Mouse (Mus musculus): ENCODE measurements around the gene Islr2. TPM values are rescaled to one million over a fixed set of nuclear protein-coding genes. Genes with fewer than 3 reads are reported as not detected.

Islr2 gene
- polyA plus RNA-seq, 1 experiment from 2014 or later, result not detected

DNA sequence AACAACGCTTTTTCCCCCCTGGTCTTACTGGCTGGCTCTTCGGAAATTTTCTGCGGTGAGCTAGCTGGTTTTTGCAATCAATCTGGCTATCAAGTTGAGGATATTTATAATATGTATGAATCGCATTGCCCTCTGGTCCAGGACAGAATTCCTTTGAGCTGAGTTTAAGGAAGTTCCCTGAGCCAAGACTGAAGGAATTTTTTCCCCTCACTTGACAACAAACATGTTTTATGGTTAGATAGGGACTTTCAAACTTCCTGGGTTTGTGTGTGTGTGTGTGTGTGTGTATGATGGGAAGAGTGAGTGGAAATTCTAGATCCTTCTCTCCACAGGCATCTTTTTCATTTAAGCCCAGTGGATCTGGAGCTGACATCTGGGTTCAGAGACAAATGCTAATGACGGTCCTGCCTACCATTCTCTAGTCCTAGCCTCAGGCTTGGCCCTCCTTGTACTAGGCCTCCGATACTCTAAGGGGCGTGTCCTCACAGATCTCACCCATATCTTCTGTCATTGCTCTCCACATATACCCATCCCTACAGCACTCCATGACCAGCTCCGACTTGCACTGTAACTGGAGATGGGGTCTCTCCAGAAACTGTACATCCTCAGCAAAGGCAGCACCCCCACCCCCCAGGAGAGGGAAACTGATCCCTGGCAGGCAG lies 10.5 kb upstream of the Islr2 start:
- TF ChIP-seq EP300 (IDR thresholded peaks at IDR 0.05; ENCODE audit: low read depth) (no peak), CTCF (IDR thresholded peaks at IDR 0.05; ENCODE audit: low read depth) (no peak)
- peak overlapping the region; percentile 58; the same call in 1 of the 2 replicates for H3K4me2 ChIP-seq (ENCODE audit: low read depth, low read length)
- H3K9ac ChIP-seq (replicated peaks), result no peak overlapping the region
- H3K27me3 ChIP-seq (ENCODE audit: insufficient read depth, low read length), result no peaks in the 10 kb centered on the region
- H3K36me3 ChIP-seq (replicated peaks; ENCODE audit: insufficient read depth, low read length), result peaks cover 10% of the 10 kb centered on the region
- peaks cover 21% of the 10 kb centered on the region for H3K4me1 ChIP-seq (ENCODE audit: insufficient read depth)
- ATAC-seq (peak; percentile 39; the same call in 1 of the 2 replicates), DNase-seq (no peak)
- H3K27ac ChIP-seq (ENCODE audit: low read depth), result peak overlapping the region; percentile 41; the same call in 1 of the 2 replicates
- WGBS (ENCODE audit: insufficient replicate concordance), result 44% methylated on average over 8 of the region's 8 CpGs
- H3K9me3 ChIP-seq (ENCODE audit: low read length), result no peaks in the 10 kb centered on the region
- no peak overlapping the region for H3K4me3 ChIP-seq (ENCODE audit: low read depth, low read length)

DNA sequence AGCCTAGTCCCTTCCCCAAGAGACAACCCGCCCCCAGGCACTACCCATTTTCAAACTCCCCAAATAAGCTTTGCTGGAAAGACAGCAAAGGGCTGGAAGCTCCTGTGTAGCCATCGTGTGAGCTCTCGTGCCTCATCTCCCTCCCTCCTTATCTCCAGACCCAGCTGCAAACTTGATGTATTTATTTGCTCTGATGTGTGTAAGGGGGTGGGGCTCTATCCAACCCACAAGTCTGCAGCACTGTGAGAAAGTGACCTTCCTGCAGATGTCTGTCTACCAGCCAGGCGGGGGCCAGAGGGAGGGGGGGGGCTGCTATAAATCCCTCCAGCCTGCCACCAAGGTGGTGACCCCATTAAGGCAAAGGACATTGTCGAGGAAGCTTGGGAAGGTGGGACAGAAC lies 9.7 kb upstream of the Islr2 start:
- 12% methylated on average over 5 of the region's 5 CpGs for WGBS (ENCODE audit: insufficient replicate concordance)
- ATAC-seq, result peak; percentile 95
- Histone ChIP-seq H3K4me3 (ENCODE audit: low read depth, low read length) (no peak overlapping the region), H3K4me2 (ENCODE audit: low read depth, low read length) (peak overlapping the region; percentile 58), H3K9ac (replicated peaks) (peak overlapping the region; percentile 26; the same call in 1 of the 2 replicates), H3K9me3 (ENCODE audit: low read length) (no peaks in the 10 kb centered on the region), H3K4me1 (ENCODE audit: insufficient read depth) (peaks cover 21% of the 10 kb centered on the region), H3K27ac (ENCODE audit: low read depth) (peak overlapping the region; percentile 51; the same call in 1 of the 2 replicates), H3K36me3 (replicated peaks; ENCODE audit: insufficient read depth, low read length) (peaks cover 2% of the 10 kb centered on the region; the same call in 1 of the 2 replicates), H3K27me3 (ENCODE audit: insufficient read depth, low read length) (no peaks in the 10 kb centered on the region)
- TF ChIP-seq CTCF (IDR thresholded peaks at IDR 0.05; ENCODE audit: low read depth) (no peak), EP300 (IDR thresholded peaks at IDR 0.05; ENCODE audit: low read depth) (peak; percentile 88)
- DNase-seq, result peak; percentile 55

DNA sequence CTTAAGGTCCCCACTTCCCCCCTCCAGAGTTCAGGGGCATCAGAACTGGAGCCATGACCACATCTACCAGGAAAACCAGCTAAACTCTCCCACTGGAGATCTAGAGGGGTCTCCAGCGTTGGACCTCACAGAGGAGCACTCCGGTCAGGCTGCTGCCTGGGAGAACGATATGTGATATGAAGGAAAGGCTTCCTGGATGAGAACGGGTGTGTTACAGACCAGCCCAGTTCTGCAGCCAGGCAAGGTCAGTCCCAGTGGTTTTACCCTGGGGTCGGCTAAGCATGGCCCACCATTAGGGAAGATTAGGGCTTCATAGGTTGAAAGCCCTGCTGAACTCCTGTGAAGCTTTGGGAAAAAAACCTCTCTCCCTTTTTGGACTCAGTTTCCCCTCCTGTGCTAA lies 9.3 kb upstream of the Islr2 start:
- H3K27me3 ChIP-seq (ENCODE audit: insufficient read depth, low read length), result no peaks in the 10 kb centered on the region
- H3K9ac ChIP-seq (replicated peaks), result peak overlapping the region; percentile 26; the same call in 1 of the 2 replicates
- no peaks in the 10 kb centered on the region for H3K36me3 ChIP-seq (replicated peaks; ENCODE audit: insufficient read depth, low read length)
- H3K4me3 ChIP-seq (ENCODE audit: low read depth, low read length), result no peak overlapping the region
- peak; percentile 57 for ATAC-seq
- H3K27ac ChIP-seq (ENCODE audit: low read depth), result peak overlapping the region; percentile 51; the same call in 1 of the 2 replicates
- 28% methylated on average over 5 of the region's 5 CpGs for whole genome bisulfite sequencing (ENCODE audit: insufficient replicate concordance)
- peaks cover 21% of the 10 kb centered on the region for H3K4me1 ChIP-seq (ENCODE audit: insufficient read depth)
- no peaks in the 10 kb centered on the region for H3K9me3 ChIP-seq (ENCODE audit: low read length)
- DNase-seq, result no peak
- no peak for TF ChIP-seq CTCF (IDR thresholded peaks at IDR 0.05; ENCODE audit: low read depth)
- TF ChIP-seq EP300 (IDR thresholded peaks at IDR 0.05; ENCODE audit: low read depth), result no peak
- H3K4me2 ChIP-seq (ENCODE audit: low read depth, low read length), result peak overlapping the region; percentile 58

DNA sequence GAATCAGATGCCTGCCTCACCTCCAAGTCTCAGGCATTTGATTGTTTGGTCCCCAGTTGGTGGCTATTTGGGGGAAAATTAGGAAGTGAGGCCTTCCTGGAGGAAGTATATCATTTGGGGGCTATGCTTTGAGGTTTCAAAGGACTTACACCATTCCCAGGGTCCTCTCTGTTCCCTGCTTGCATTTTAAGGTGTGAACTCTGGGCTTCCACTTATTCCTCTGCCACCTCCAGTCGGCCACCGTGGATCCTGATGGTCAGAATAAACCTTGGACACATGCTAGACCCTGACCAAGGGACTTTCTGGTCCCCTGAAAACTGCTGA lies 6.1 kb upstream of the Islr2 start:
- no peak for TF ChIP-seq CTCF (IDR thresholded peaks at IDR 0.05; ENCODE audit: low read depth)
- TF ChIP-seq EP300 (IDR thresholded peaks at IDR 0.05; ENCODE audit: low read depth), result no peak
- Histone ChIP-seq H3K27me3 (ENCODE audit: insufficient read depth, low read length) (no peaks in the 10 kb centered on the region), H3K27ac (ENCODE audit: low read depth) (no peak overlapping the region), H3K36me3 (replicated peaks; ENCODE audit: insufficient read depth, low read length) (no peaks in the 10 kb centered on the region), H3K9me3 (ENCODE audit: low read length) (no peaks in the 10 kb centered on the region), H3K4me1 (ENCODE audit: insufficient read depth) (peaks cover 21% of the 10 kb centered on the region), H3K9ac (replicated peaks) (no peak overlapping the region), H3K4me3 (ENCODE audit: low read depth, low read length) (no peak overlapping the region), H3K4me2 (ENCODE audit: low read depth, low read length) (no peak overlapping the region)
- WGBS (ENCODE audit: insufficient replicate concordance), result 45% methylated on average over 2 of the region's 2 CpGs
- DNase-seq, result no peak
- no peak for ATAC-seq

DNA sequence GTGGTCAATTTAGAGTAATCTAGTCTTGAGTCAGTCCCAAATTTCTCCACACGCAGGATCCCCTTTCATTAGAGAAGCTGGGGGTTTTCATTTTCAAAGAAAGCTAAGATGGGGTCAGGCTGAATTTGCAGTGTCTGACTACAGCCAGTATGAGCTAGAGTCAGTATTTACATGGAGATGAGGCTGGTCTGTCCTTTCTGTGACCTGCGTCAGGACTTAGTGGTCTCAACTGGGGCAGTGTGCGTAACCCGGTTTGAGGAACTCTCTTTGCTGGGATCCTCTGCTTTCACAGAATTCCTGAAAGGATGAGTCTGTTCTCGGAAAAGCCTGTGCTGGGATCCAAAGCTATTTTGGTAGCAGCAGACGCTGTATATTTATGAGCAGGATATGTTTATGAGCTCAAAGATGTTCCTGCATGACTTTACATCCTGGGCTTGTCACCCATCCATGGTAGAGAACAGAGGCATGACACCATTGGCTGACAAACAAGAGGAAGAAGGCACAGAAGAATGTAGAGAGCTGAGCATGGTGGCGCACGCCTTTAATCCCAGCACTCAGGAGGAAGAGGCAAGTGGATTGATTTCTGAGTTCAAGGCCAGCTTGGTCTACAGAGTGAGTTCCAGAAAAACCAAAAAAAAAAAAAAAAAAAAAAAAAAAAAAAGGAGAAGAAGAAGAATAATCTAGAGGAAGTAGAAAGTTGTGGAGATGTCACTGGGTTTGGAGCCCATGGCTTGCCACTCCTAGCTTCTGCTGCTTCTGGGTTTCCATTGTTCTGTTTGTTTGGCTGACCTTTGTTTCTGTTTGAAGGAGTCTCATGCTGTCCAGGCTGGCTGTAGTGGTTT lies 5.6 kb upstream of the Islr2 start:
- WGBS (ENCODE audit: insufficient replicate concordance), result 71% methylated on average over 8 of the region's 8 CpGs
- peaks cover 5% of the 10 kb centered on the region; the same call in 1 of the 2 replicates for H3K27me3 ChIP-seq (ENCODE audit: insufficient read depth, low read length)
- ATAC-seq, result no peak
- peaks cover 17% of the 10 kb centered on the region for H3K4me1 ChIP-seq (ENCODE audit: insufficient read depth)
- TF ChIP-seq CTCF (IDR thresholded peaks at IDR 0.05; ENCODE audit: low read depth), result no peak
- TF ChIP-seq EP300 (IDR thresholded peaks at IDR 0.05; ENCODE audit: low read depth), result no peak
- H3K4me3 ChIP-seq (ENCODE audit: low read depth, low read length), result no peak overlapping the region
- no peak overlapping the region for H3K27ac ChIP-seq (ENCODE audit: low read depth)
- no peaks in the 10 kb centered on the region for H3K36me3 ChIP-seq (replicated peaks; ENCODE audit: insufficient read depth, low read length)
- no peak overlapping the region for H3K4me2 ChIP-seq (ENCODE audit: low read depth, low read length)
- no peak for DNase-seq
- no peak overlapping the region for H3K9ac ChIP-seq (replicated peaks)
- no peaks in the 10 kb centered on the region for H3K9me3 ChIP-seq (ENCODE audit: low read length)

DNA sequence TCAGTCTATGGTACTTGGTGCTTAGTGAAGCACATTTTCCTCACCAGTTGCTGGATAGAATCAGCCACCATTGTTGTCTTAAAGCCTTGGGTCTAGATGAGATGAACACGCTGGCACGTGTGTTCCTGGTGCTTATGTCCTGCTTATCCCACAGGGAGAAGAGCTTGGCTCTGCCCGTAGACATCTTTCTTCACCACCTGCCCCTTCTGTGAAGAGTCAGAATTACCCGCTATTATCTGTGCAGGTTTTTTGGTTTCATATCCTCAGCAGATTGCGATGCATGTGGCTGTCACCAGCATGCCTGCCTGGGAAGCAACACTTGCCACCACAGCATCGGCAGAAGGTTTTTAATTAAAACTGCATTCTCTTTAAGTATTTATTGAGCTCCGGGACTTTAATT lies 1.9 kb upstream of the Islr2 start:
- WGBS (ENCODE audit: insufficient replicate concordance), result 77% methylated on average over 7 of the region's 7 CpGs
- Histone ChIP-seq H3K27ac (ENCODE audit: low read depth) (no peak overlapping the region), H3K4me1 (ENCODE audit: insufficient read depth) (no peaks in the 10 kb centered on the region; the same call in none of the 2 replicates), H3K9me3 (ENCODE audit: low read length) (no peaks in the 10 kb centered on the region), H3K4me2 (ENCODE audit: low read depth, low read length) (no peak overlapping the region), H3K4me3 (ENCODE audit: low read depth, low read length) (no peak overlapping the region), H3K9ac (replicated peaks) (no peak overlapping the region), H3K27me3 (ENCODE audit: insufficient read depth, low read length) (peaks cover 41% of the 10 kb centered on the region), H3K36me3 (replicated peaks; ENCODE audit: insufficient read depth, low read length) (no peaks in the 10 kb centered on the region)
- no peak for DNase-seq
- ATAC-seq, result no peak
- TF ChIP-seq CTCF (IDR thresholded peaks at IDR 0.05; ENCODE audit: low read depth), result no peak
- no peak for TF ChIP-seq EP300 (IDR thresholded peaks at IDR 0.05; ENCODE audit: low read depth)
